Mouse (Mus musculus) testis, adult 2 months (tissue): ENCODE results near the gene Mdm2.

Experiments used
- CTCF ChIP-seq: fragments of 200-500 bp; IDR thresholded peaks from 2 replicates; pipeline ENCODE4 v1.5.1; 2012; ENCODE audit warnings: low read depth, mild to moderate bottlenecking, inconsistent platforms, low read length, moderate library complexity; ENCODE audit not compliant: control insufficient read depth, insufficient read depth, insufficient replicate concordance
- POLR2A ChIP-seq: fragments of 200-500 bp; IDR thresholded peaks from 2 replicates; pipeline ENCODE4 v1.6.1; 2012; ENCODE audit warnings: low read depth, mild to moderate bottlenecking, inconsistent platforms, low read length, moderate library complexity; ENCODE audit not compliant: control insufficient read depth

DNA sequence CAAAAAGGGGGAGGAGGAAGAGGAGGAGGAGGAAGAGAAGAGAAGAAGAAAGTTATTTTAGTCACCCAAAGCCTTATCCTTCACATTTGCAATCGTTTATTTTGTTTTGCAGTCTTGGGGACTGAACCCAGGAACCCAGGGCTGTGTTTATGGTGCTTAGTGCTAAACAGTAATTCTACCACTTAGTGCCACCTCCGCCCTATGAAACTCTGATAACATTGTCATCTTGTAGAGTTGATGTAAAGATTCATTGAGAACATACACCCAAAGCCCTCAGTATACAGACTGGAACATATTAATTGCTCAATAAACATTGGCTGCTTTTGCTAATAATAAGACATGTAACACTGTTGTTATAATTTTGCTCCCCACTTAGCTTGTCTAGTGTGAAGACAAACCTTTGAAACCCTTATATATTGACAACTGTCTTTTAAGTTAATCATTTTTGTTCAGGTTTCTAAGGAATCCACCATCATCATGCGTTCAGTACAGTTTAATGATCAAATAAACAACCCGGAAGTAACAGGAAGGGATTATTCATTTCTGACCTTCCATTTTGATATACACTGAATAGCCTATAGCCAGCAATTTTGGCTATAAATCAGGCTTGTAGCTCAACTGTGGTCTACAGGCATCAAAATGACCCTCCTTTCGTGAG, 31.4 kb downstream of the Mdm2 start:
- TF ChIP-seq CTCF (no peak), POLR2A (no peak)
